Comparison of ENCODE assay signal across 8 mouse cellular contexts in genomic region chr3:68709198-68709797, GRCm38 (mm10). TPM values are rescaled to one million over a fixed set of nuclear protein-coding genes. Genes with fewer than 3 reads are reported as not detected.
DNase-seq lines count a peak whose midpoint lies in the region; ATAC-seq and TF ChIP-seq lines count a peak whose summit lies in the region.

No protein-coding gene starts in this region.

- H3K4me3 ChIP-seq in hindbrain, embryonic 10.5 days = no peak overlapping the region
- no peak overlapping the region for H3K4me3 ChIP-seq in hindbrain, embryonic 13.5 days
- H3K4me3 ChIP-seq in intestine, embryonic 14.5 days (ENCODE audit: low read depth, low read length) = no peak overlapping the region
- no peak overlapping the region for H3K4me3 ChIP-seq in small intestine, adult 2 months (ENCODE audit: low read depth, low read length)

- no peak overlapping the region for H3K27ac ChIP-seq in hindbrain, embryonic 10.5 days
- no peak overlapping the region for H3K27ac ChIP-seq in hindbrain, embryonic 13.5 days
- H3K27ac ChIP-seq in intestine, embryonic 14.5 days (ENCODE audit: low read depth) = no peak overlapping the region
- no peak overlapping the region for H3K27ac ChIP-seq in small intestine, adult 2 months (ENCODE audit: insufficient read depth, low read depth, low read length)

- no peak for TF ChIP-seq POLR2A in small intestine, adult 2 months (IDR thresholded peaks at IDR 0.05; ENCODE audit: low read depth, low read length)

- H3K36me3 ChIP-seq in hindbrain, embryonic 10.5 days = no peaks in the 10 kb centered on the region
- H3K36me3 ChIP-seq in hindbrain, embryonic 13.5 days = no peaks in the 10 kb centered on the region
- H3K36me3 ChIP-seq in intestine, embryonic 14.5 days (ENCODE audit: control insufficient read depth, insufficient read depth, low read length) = no peaks in the 10 kb centered on the region
- no peaks in the 10 kb centered on the region for H3K36me3 ChIP-seq in small intestine, adult 2 months (ENCODE audit: control insufficient read depth, insufficient read depth, low read length)

- peak; percentile 61 for DNase-seq in hindbrain, embryonic 10.5 days (ENCODE audit: low spot score)
- peak; percentile 67 for DNase-seq in cerebellum, adult 9-11 months
- DNase-seq in frontal cortex, postnatal 14 days (ENCODE audit: low spot score in 2 of 2) = peak; percentile 44 to 68
- peak; percentile 66 for DNase-seq in intestine, embryonic 14.5 days (ENCODE audit: low spot score)
- peak; percentile 58 to 65 for DNase-seq in left cerebral cortex, adult 8-10 months (ENCODE audit: low spot score in 2 of 2)

- no peak overlapping the region for H3K9ac ChIP-seq in hindbrain, embryonic 13.5 days
- H3K9ac ChIP-seq in intestine, embryonic 14.5 days (ENCODE audit: low read length) = no peak overlapping the region

- ATAC-seq in hindbrain, embryonic 13.5 days (ENCODE audit: low FRiP score) = no peak
- peak; percentile 66; the same call in 1 of the 2 replicates for ATAC-seq in intestine, embryonic 14.5 days (replicated peaks; ENCODE audit: low FRiP score, low TSS enrichment, low read depth)
- peak; percentile 91 for ATAC-seq in megakaryocyte progenitor cell, adult 5-6 weeks (replicated peaks; ENCODE audit: poor library complexity)

- H3K27me3 ChIP-seq in hindbrain, embryonic 10.5 days (ENCODE audit: insufficient read depth, poor library complexity, severe bottlenecking) = no peaks in the 10 kb centered on the region
- 0 out of 2 replicates have a peak, but pooled peaks cover 2% of the 10 kb centered on the region for H3K27me3 ChIP-seq in hindbrain, embryonic 13.5 days
- no peaks in the 10 kb centered on the region for H3K27me3 ChIP-seq in intestine, embryonic 14.5 days (replicated peaks; ENCODE audit: control insufficient read depth, insufficient read depth, low read length)
- H3K27me3 ChIP-seq in small intestine, adult 2 months (ENCODE audit: control insufficient read depth, insufficient read depth, low read length) = no peaks in the 10 kb centered on the region

- no peaks in the 10 kb centered on the region for H3K4me1 ChIP-seq in hindbrain, embryonic 10.5 days (replicated peaks)
- H3K4me1 ChIP-seq in hindbrain, embryonic 13.5 days (replicated peaks) = no peaks in the 10 kb centered on the region
- H3K4me1 ChIP-seq in intestine, embryonic 14.5 days (replicated peaks; ENCODE audit: control insufficient read depth, insufficient read depth, low read length) = no peaks in the 10 kb centered on the region
- no peaks in the 10 kb centered on the region for H3K4me1 ChIP-seq in small intestine, adult 2 months (ENCODE audit: control insufficient read depth, insufficient read depth, insufficient read length, low read length)

- no peak overlapping the region for H3K4me2 ChIP-seq in hindbrain, embryonic 13.5 days
- no peak overlapping the region for H3K4me2 ChIP-seq in intestine, embryonic 14.5 days (ENCODE audit: low read length)

- 59% methylated on average over 9 of the region's 9 CpGs for WGBS in hindbrain, embryonic 10.5 days
- WGBS in hindbrain, embryonic 13.5 days = 64% methylated on average over 9 of the region's 9 CpGs
- WGBS in intestine, embryonic 14.5 days = 53% methylated on average over 9 of the region's 9 CpGs
- 31% methylated on average over 9 of the region's 9 CpGs for WGBS in small intestine, adult 2 months

- H3K9me3 ChIP-seq in hindbrain, embryonic 10.5 days = 0 out of 2 replicates have a peak, but pooled peaks cover 2% of the 10 kb centered on the region
- no peaks in the 10 kb centered on the region for H3K9me3 ChIP-seq in hindbrain, embryonic 13.5 days
- no peaks in the 10 kb centered on the region for H3K9me3 ChIP-seq in intestine, embryonic 14.5 days (ENCODE audit: control insufficient read depth, low read length)

- peak; percentile 82 for TF ChIP-seq CTCF in small intestine, adult 2 months (IDR thresholded peaks at IDR 0.05; ENCODE audit: extremely low read depth, insufficient read length, insufficient replicate concordance, low read depth, low read length)

RNA-seq across cellular contexts. Expression of gene Il12a, which starts 18.9 kb away (rescaled TPM):
- 0.20 and 0.34 TPM in 2 replicates for polyA plus RNA-seq in hindbrain, embryonic 10.5 days (2016; fragmentation: Nextera tagmentation; extraction: Ambion mirVana)
- not detected in 2 replicates for polyA plus RNA-seq in hindbrain, embryonic 13.5 days (2015; fragmentation: Nextera tagmentation; extraction: Ambion mirVana)
- polyA plus RNA-seq in intestine, embryonic 14.5 days (2014; fragmentation: Nextera tagmentation; extraction: Ambion mirVana) = not detected in 2 replicates
- 1 to 10 TPM; 1.4 to 4.2 (median 3.6) TPM for total RNA-seq in left cerebral cortex, adult 8-10 months (2022)
- total RNA-seq in megakaryocyte progenitor cell, adult 5-6 weeks (2015) = 41.2 and 51.4 TPM in 2 replicates
- total RNA-seq in megakaryocyte progenitor cell, adult 5-6 weeks (2017) = 30.2 and 46.1 TPM in 2 replicates
- polyA plus RNA-seq in small intestine, adult 2 months (2012; rRNA removed) = 0.24 and 0.60 TPM in 2 replicates
